Mouse (Mus musculus): ENCODE measurements at regions not wholly inside any gene's neighbourhood (a gene's known extent, or its start where the extent isn't known, plus 50 kb on each side); places are given as distances from the start of the nearest gene placed in this dataset.

DNA sequence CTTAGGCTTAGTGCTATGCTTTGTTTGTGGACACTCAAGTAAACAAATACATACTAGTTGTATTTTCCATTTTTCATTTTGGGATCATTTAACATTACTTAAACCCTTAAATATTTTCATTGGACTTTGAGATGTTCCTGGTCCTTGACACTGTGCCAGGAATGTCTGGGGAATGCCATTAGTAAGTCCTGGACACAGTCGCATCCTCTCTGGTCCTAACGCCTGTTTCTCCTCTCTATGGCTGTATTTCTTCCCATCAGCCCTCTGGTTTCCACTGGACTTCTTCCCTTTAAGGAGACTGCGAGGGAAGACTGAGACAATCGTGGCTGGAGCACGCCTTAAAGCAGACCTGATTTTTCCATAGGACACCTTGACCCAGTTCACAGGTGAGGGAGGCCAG is 96.8 kb upstream of the Galnt15 start:
- no peak for TF ChIP-seq CTCF (IDR thresholded peaks at IDR 0.05; ENCODE audit: extremely low read depth, insufficient read length, insufficient replicate concordance, low read depth, low read length)
- no peak for TF ChIP-seq POLR2A (IDR thresholded peaks at IDR 0.05; ENCODE audit: low read depth, low read length)
